In genomic region chr9:72197331-72197732, GRCm38 (mm10) we compare ENCODE assay signal across 13 mouse cellular contexts.
DNase-seq lines count a peak whose midpoint lies in the region; ATAC-seq and TF ChIP-seq lines count a peak whose summit lies in the region.
"Had no signal": no experiment of that assay in that cellular context is flagged by ENCODE, and none has a peak within 500 bp of the region (broad histone marks: within the 10 kb centered on the region; RNA-seq: fewer than 3 reads in every experiment).

No protein-coding gene starts in this region.

- TF ChIP-seq CTCF in left cerebral cortex, adult 2 months (IDR thresholded peaks at IDR 0.05): no peak

- no peak overlapping the region for H3K4me3 ChIP-seq in left cerebral cortex, adult 2 months
- H3K4me3 ChIP-seq: forebrain, embryonic 10.5 days; limb, embryonic 12.5 days; liver, embryonic 15.5 days; midbrain, embryonic 12.5 days had no signal

- peak overlapping the region; percentile 76 for H3K27ac ChIP-seq in left cerebral cortex, adult 2 months
- H3K27ac ChIP-seq: forebrain, embryonic 10.5 days; limb, embryonic 12.5 days; liver, embryonic 15.5 days; midbrain, embryonic 12.5 days had no signal

- intact Hi-C loops in left cerebral cortex, adult 2 months (cut with DNase I): loop anchor here (2.0 to 10.0 kb wide), 3 partner anchors 43 to 163 kb away; partner anchors contain the start of gene Zfp280d
- intact Hi-C loops in left cerebral cortex, postnatal 10 days (cut with DNase I): loop anchor here (10.0 kb wide), 1 partner anchor 553 kb away; no protein-coding TSS in a partner anchor
- intact Hi-C loops in left cerebral cortex, postnatal 36 days (cut with DNase I): loop anchor here (5.0 kb wide), 1 partner anchor 75 kb away; the partner anchor contains the start of gene Zfp280d

- peak; percentile 88 for ATAC-seq in frontal cortex, adult (ENCODE audit: low TSS enrichment)

- no peak for DNase-seq in frontal cortex, postnatal 25 days (ENCODE audit: low spot score in 2 of 2)
- no peak for DNase-seq in left cerebral cortex, adult 2 months (ENCODE audit: extremely low spot score in 1 of 2, low spot score in 2 of 2)
- DNase-seq in left cerebral cortex, postnatal 10 days (ENCODE audit: extremely low spot score in 1 of 2, low spot score in 2 of 2): no peak
- DNase-seq in frontal cortex, postnatal 36 days (ENCODE audit: low spot score in 2 of 2): peak; percentile 43 to 64
- peak; percentile 42 to 48 for DNase-seq in left cerebral cortex, postnatal 36 days (ENCODE audit: low spot score in 2 of 2)
- DNase-seq in neural tube, embryonic 10.5 days (ENCODE audit: extremely low spot score, low spot score): no peak
- DNase-seq in adrenal gland, adult 2 months: no peak
- DNase-seq: kidney, adult 9 months had no signal

Comparison
In these comparisons a context has a peak if more than half of its experiments do, and no peak if none do; other contexts are left out.
1. DNase-seq: peak in frontal cortex, postnatal 36 days (2 of 2) and left cerebral cortex, postnatal 36 days (2 of 2); none in frontal cortex, postnatal 25 days (0 of 2), left cerebral cortex, adult 2 months (0 of 2), left cerebral cortex, postnatal 10 days (0 of 2), neural tube, embryonic 10.5 days (single experiment) and adrenal gland, adult 2 months (single experiment).